Mouse (Mus musculus) cerebellum, postnatal 4 days (tissue): ENCODE measurements around the gene Phf12.

Experiments
- DNase-seq, 2 experiments: peaks; one replicate each; pipeline ENCODE4 v3.0.0; 2022; ENCODE audit warnings: low spot score in 2 of 2, mixed read lengths in 1 of 2

Phf12 gene

DNA sequence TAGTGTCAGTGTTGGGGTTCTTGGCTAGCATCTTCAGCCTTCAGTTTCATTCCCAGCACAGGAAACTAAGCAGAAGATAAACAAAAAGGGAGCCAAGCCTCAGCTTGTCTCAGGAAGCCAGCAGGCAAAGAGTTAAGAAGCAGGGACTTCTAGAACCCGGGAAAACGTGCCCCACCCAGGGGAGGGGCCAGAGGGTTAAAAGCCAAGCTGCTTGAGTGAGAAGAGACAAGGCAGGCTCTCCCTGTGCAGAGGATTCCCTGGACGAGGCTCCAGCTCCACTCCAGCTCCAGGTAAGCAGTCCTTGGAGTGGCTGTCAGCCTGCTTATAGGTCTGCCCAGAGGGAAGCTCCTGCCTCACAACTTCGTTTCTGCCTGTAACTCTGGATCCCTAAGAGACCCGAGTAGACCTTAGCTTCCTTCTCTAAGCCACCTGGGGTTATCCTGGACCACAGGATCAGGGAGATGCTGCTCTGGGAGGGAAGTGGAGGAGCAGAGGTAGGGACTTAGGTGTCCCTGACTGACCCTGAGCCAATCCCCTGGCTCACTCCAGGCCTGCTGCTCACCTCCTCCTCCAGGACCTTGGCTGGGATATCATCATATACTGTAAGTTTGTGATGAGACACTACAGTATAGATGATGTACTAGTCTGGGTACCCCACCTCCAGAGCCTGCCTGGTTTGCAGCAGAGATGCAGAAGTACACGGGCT is 90.0 kb downstream of the Phf12 start:
- no peak for DNase-seq

- no peak for DNase-seq
Observed at GRCm38 (mm10) chr11:78073577-78074276, 91.2 kb downstream of the Phf12 start.

- DNase-seq: no peak
Observed at GRCm38 (mm10) chr11:78074277-78074652, 91.7 kb downstream of the Phf12 start.

- DNase-seq: no peak
Observed at GRCm38 (mm10) chr11:78074666-78075065, 92.1 kb downstream of the Phf12 start.
